Mouse (Mus musculus) layer of hippocampus, adult 6 months (tissue): Measurements from ENCODE around the gene Six6. TPM values are rescaled to one million over a fixed set of nuclear protein-coding genes. Genes with fewer than 3 reads are reported as not detected.

Experiments used
- long read RNA-seq, 2 experiments: library from polyadenylated mRNA; unstranded; transcript quantifications; one replicate each; pipeline ENCODE4 v2.0.0; 2019 to 2020
- polyA plus RNA-seq: library from polyadenylated mRNA; unstranded; fragments of <200 nt; fragmentation: Nextera tagmentation; gene quantifications from 2 replicates; pipeline ENCODE4 v1.2.3, GENCODE M21; 2021

The Six6 gene
- polyA plus RNA-seq: 0.06 TPM in 1 of 2 replicates, not detected in the other
- long read RNA-seq, experiment 1, full-length matches to known transcripts: 1 of 1 reads
- long read RNA-seq, experiment 1, partial matches to known transcripts: 0 of 1 reads
- long read RNA-seq, experiment 1, other reads (novel, unspliced or antisense): 0 of 1 reads
- long read RNA-seq, experiment 2: 0 reads

GRCm38 (mm10) chr12:72939616-72940015 is at the start of gene Six6:
Gene Six6, plus strand, starts transcription at chr12:72939892.

DNA sequence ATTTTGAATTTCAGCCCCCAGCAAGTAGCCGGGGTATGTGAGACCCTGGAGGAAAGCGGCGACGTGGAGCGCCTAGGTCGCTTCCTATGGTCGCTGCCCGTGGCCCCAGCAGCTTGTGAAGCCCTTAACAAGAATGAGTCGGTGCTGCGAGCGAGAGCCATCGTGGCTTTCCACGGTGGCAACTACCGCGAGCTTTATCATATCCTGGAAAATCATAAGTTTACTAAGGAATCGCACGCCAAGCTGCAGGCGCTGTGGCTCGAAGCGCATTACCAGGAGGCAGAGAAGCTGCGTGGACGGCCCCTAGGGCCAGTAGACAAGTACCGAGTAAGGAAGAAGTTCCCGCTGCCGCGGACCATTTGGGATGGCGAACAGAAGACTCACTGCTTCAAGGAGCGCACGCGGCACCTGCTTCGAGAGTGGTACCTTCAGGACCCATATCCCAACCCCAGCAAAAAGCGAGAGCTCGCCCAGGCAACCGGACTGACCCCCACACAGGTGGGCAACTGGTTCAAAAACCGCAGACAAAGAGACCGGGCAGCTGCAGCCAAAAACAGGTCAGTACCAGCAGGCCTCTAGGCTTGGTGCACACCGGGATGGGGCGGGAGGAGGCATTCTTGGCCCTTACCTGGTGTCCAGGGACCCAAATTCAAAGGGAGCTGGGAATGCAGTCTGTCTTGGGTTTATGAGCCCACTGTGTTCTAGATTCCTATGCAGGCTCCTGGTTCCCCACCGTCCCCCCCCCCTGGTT is 554 bp downstream of the Six6 start, which contains the start of gene 4930447C04Rik:
TSS of gene 4930447C04Rik (minus strand) at position 704 of the 751 bp plus-strand sequence.

Other genes starting within 250 kb of the Six6 start
- 23.5 and 24.0 TPM in 2 replicates for gene Ppm1a, start 182.4 kb upstream of the Six6 start, polyA plus RNA-seq
- gene 4930447C04Rik, start 882 bp downstream of the Six6 start, polyA plus RNA-seq: 1.1 and 1.2 TPM in 2 replicates
- 0.08 TPM in 1 of 2 replicates, not detected in the other for gene Six1, start 114.0 kb downstream of the Six6 start, polyA plus RNA-seq
- gene Six4, start 173.6 kb downstream of the Six6 start, polyA plus RNA-seq: 0.20 and 0.34 TPM in 2 replicates
- gene Mnat1, start 183.8 kb downstream of the Six6 start, polyA plus RNA-seq: 13.8 and 14.5 TPM in 2 replicates